Mouse (Mus musculus) C2C12 (cell line): ENCODE results near the gene Flna.

Experiments
- CEBPB ChIP-seq: IDR thresholded peaks from one replicate; pipeline ENCODE4 v1.6.1; 2011; ENCODE audit warnings: low read depth, mild to moderate bottlenecking, control low read depth, moderate library complexity
- CTCF ChIP-seq: IDR thresholded peaks from one replicate; pipeline ENCODE4 v1.5.1; 2011; ENCODE audit not compliant: control insufficient read depth, insufficient read depth, insufficient read length
- MAX ChIP-seq: IDR thresholded peaks from one replicate; pipeline ENCODE4 v1.6.1; 2011; ENCODE audit warnings: mild to moderate bottlenecking, control low read depth
- MYOG ChIP-seq: IDR thresholded peaks from one replicate; pipeline ENCODE4 v1.6.1; 2011; ENCODE audit not compliant: control insufficient read depth, insufficient read length; ENCODE audit errors: extremely low read depth
- USF1 ChIP-seq: IDR thresholded peaks from one replicate; pipeline ENCODE4 v1.6.1; 2011; ENCODE audit warnings: low read depth, mild to moderate bottlenecking, control low read depth, moderate library complexity

- TF ChIP-seq CTCF = no peak
- TF ChIP-seq USF1 = no peak
- TF ChIP-seq MYOG = no peak
- TF ChIP-seq CEBPB = no peak
- no peak for TF ChIP-seq MAX
Observed at GRCm38 (mm10) chrX:74219449-74219848, 30.2 kb downstream of the Flna start.
